Mouse (Mus musculus): ENCODE measurements around the gene Thumpd3. TPM values are rescaled to one million over a fixed set of nuclear protein-coding genes. Genes with fewer than 3 reads are reported as not detected.

Gene Thumpd3
- polyA plus RNA-seq, 1 experiment from 2014 or later, result 48.3 TPM

Other genes with a start within 250 kb of the Thumpd3 start
- gene Srgap3, start 99.0 kb upstream of the Thumpd3 start, polyA plus RNA-seq (2015; fragmentation: Nextera tagmentation; extraction: Ambion mirVana), result 6.1 and 6.9 TPM in 2 replicates
- 81.1 and 84.7 TPM in 2 replicates for gene Setd5, start 31.1 kb downstream of the Thumpd3 start, polyA plus RNA-seq (2015; fragmentation: Nextera tagmentation; extraction: Ambion mirVana)
- 1.5 and 1.9 TPM in 2 replicates for gene Lhfpl4, start 149.2 kb downstream of the Thumpd3 start, polyA plus RNA-seq (2015; fragmentation: Nextera tagmentation; extraction: Ambion mirVana)
- 32.3 and 35.6 TPM in 2 replicates for gene Mtmr14, start 191.6 kb downstream of the Thumpd3 start, polyA plus RNA-seq (2015; fragmentation: Nextera tagmentation; extraction: Ambion mirVana)
- 0.21 and 1.1 TPM in 2 replicates for gene Cpne9, start 236.1 kb downstream of the Thumpd3 start, polyA plus RNA-seq (2015; fragmentation: Nextera tagmentation; extraction: Ambion mirVana)

Measured in embryonic facial prominence, embryonic 15.5 days (tissue).